In the genomic region with DNA sequence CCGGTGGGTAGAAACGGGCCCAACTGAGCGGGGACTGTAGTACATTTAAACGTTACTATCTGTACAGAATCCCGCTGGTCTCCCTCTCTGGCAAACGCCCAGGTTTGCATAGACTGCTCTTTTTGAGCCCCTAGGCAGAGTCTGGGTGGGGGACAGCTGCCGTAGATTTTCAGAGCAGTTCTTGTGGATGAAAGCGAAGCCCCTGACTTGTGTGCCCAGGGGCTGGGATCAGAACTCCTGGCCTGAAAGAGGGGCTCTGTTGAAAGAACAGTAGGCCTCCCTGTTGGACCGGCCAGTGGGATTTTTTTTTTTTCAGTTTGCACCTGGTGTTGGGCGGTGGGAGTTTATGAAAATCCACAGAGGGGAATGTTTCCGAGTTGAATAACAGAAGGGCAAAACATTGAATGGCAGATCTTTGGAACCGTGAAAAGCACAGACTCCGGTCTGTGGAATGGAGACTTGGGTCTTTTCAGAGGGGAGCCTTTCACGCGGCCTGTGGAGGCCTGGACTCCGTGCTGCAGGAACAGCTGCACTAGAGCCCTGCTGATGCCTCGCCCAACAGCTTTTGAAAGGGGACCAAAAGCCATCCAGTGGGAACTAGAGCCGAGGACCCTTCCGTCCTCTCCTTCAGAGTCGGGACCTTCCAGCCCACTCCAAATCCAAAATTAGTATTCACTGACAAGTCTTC, we compare ENCODE assay signal across 12 mouse cellular contexts.
DNase-seq lines count a peak whose midpoint lies in the region; ATAC-seq lines count a peak whose summit lies in the region.
"Had no signal": no experiment of that assay in that cellular context is flagged by ENCODE, and none has a peak within 500 bp of the region (broad histone marks: within the 10 kb centered on the region; RNA-seq: fewer than 3 reads in every experiment).

No protein-coding gene starts in this region.

- no peaks in the 10 kb centered on the region; the same call in 1 of the 2 replicates for H3K4me1 ChIP-seq in embryonic facial prominence, embryonic 14.5 days (ENCODE audit: control insufficient read depth, insufficient read depth, low read length)
- H3K4me1 ChIP-seq in limb, embryonic 15.5 days: peaks cover 6% of the 10 kb centered on the region
- H3K4me1 ChIP-seq: neural tube, embryonic 13.5 days had no signal

- 47% methylated on average over 20 of the region's 20 CpGs for WGBS in embryonic facial prominence, embryonic 14.5 days
- WGBS in limb, embryonic 15.5 days: 54% methylated on average over 20 of the region's 20 CpGs

- 0 out of 2 replicates have a peak, but pooled peaks have one; percentile 26 for ATAC-seq in embryonic facial prominence, embryonic 14.5 days (ENCODE audit: low read depth)
- peak; percentile 40; the same call in 1 of the 2 replicates for ATAC-seq in limb, embryonic 15.5 days (ENCODE audit: insufficient number of reproducible peaks, low FRiP score, low TSS enrichment, low read depth)
- ATAC-seq in megakaryocyte progenitor cell, adult 5-6 weeks (replicated peaks; ENCODE audit: poor library complexity): no peak

- DNase-seq in frontal cortex, postnatal 10 days (ENCODE audit: low spot score in 2 of 2): peak; percentile 35 to 45
- no peak for DNase-seq in frontal cortex, postnatal 36 days (ENCODE audit: low spot score in 2 of 2)
- DNase-seq in left cerebral cortex, postnatal 4 days: peak; percentile 60
- no peak for DNase-seq in left cerebral cortex, adult 8-10 months (ENCODE audit: low spot score in 2 of 2)
- DNase-seq in embryonic facial prominence, embryonic 14.5 days (ENCODE audit: low spot score): peak; percentile 69
- DNase-seq in thymus, postnatal 36 days: no peak
- DNase-seq: heart, adult 18-20 months; thymus, postnatal 4 days had no signal

- no peaks in the 10 kb centered on the region for H3K9me3 ChIP-seq in embryonic facial prominence, embryonic 14.5 days (ENCODE audit: control insufficient read depth, low read length)
- no peaks in the 10 kb centered on the region for H3K9me3 ChIP-seq in limb, embryonic 15.5 days
- H3K9me3 ChIP-seq: neural tube, embryonic 13.5 days had no signal

- H3K27ac ChIP-seq in embryonic facial prominence, embryonic 14.5 days (replicated peaks; ENCODE audit: low read depth, low read length): peak overlapping the region; percentile 50; the same call in 1 of the 2 replicates
- H3K27ac ChIP-seq in limb, embryonic 15.5 days: peak overlapping the region; percentile 67
- H3K27ac ChIP-seq: neural tube, embryonic 13.5 days had no signal

- H3K27me3 ChIP-seq in embryonic facial prominence, embryonic 14.5 days (replicated peaks; ENCODE audit: control insufficient read depth, insufficient read depth, low read length): no peaks in the 10 kb centered on the region
- H3K27me3 ChIP-seq in limb, embryonic 15.5 days: no peaks in the 10 kb centered on the region
- H3K27me3 ChIP-seq: neural tube, embryonic 13.5 days had no signal

- no peak overlapping the region for H3K4me2 ChIP-seq in embryonic facial prominence, embryonic 14.5 days (ENCODE audit: low read depth, low read length)
- H3K4me2 ChIP-seq in limb, embryonic 15.5 days: no peak overlapping the region
- H3K4me2 ChIP-seq: neural tube, embryonic 13.5 days had no signal

- intact Hi-C loops in left cerebral cortex, postnatal 4 days (cut with DNase I): no loop called here

- H3K36me3 ChIP-seq in embryonic facial prominence, embryonic 14.5 days (ENCODE audit: control insufficient read depth, insufficient read depth, low read length): no peaks in the 10 kb centered on the region
- H3K36me3 ChIP-seq in limb, embryonic 15.5 days: no peaks in the 10 kb centered on the region
- H3K36me3 ChIP-seq: neural tube, embryonic 13.5 days had no signal

- H3K4me3 ChIP-seq in embryonic facial prominence, embryonic 14.5 days (ENCODE audit: low read depth, low read length): no peak overlapping the region
- H3K4me3 ChIP-seq in limb, embryonic 15.5 days: no peak overlapping the region
- H3K4me3 ChIP-seq: erythroblast, embryonic 14.5 days; neural tube, embryonic 13.5 days had no signal

- H3K9ac ChIP-seq in embryonic facial prominence, embryonic 14.5 days (ENCODE audit: low read depth, low read length): no peak overlapping the region
- H3K9ac ChIP-seq in limb, embryonic 15.5 days: no peak overlapping the region
- H3K9ac ChIP-seq: neural tube, embryonic 13.5 days had no signal

Comparison
In these comparisons a context has a peak if more than half of its experiments do, and no peak if none do; other contexts are left out.
1. DNase-seq: peak in frontal cortex, postnatal 10 days (2 of 2), left cerebral cortex, postnatal 4 days (single experiment) and embryonic facial prominence, embryonic 14.5 days (single experiment); none in frontal cortex, postnatal 36 days (0 of 2), left cerebral cortex, adult 8-10 months (0 of 2) and thymus, postnatal 36 days (0 of 2).